Mouse (Mus musculus): Measurements from ENCODE around the gene D130043K22Rik. TPM values are rescaled to one million over a fixed set of nuclear protein-coding genes. Genes with fewer than 3 reads are reported as not detected.
A peak's percentile ranks its signal among the peaks of the same experiment; 100 is the strongest.

The D130043K22Rik gene
- polyA plus RNA-seq, 1 experiment from 2014 or later, result 0.51 TPM

DNA sequence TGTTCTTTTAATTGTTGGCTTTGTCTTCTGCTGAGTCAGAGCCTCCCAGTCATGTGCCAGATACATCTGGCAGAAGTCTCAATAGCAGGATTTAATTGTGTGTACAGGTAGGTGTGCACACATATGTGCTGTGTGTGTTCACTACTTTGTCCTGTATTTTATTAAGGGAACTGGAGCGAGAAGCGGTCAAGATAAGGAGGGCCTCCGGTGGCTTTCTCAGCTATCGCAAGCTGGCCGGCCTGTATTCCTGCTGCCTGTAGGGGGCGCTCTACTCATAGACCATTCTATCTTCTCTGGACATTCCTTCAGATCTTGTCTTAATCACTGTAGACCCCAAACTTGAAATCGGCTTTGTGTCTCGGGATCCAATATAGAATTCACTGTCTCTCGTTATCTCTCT lies 93.7 kb downstream of the D130043K22Rik start:
- no peak overlapping the region for H3K4me3 ChIP-seq (replicated peaks)
- H3K4me1 ChIP-seq, result peaks cover 10% of the 10 kb centered on the region
- H3K9me3 ChIP-seq, result no peaks in the 10 kb centered on the region
- H3K9ac ChIP-seq, result no peak overlapping the region
- ATAC-seq (ENCODE audit: insufficient read depth, low FRiP score, low read depth), result no peak
- H3K27me3 ChIP-seq (replicated peaks), result no peaks in the 10 kb centered on the region
- 32% methylated on average over 9 of the region's 9 CpGs for whole genome bisulfite sequencing
- H3K36me3 ChIP-seq, result no peaks in the 10 kb centered on the region
- H3K4me2 ChIP-seq, result peak overlapping the region; percentile 82
- H3K27ac ChIP-seq, result no peak overlapping the region

DNA sequence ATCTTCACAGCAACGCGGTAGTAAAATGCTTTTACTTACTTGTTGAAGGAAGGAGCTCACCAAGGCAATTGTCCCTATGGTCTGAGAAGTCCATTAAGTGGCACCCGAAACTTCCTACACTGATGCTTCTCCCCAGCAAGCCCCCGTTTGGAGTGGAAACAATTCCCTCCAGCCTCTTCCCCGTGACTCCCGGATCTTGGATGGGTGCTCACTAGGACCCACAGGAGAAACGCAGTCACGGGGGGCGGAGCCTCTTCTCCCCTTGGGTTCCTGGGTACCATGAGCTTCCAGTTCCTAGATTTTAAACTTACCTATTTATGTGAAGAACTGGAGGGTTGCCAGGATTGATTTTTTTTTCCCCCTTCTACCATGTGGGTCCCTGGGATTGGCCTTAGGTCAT lies 94.5 kb downstream of the D130043K22Rik start:
- H3K36me3 ChIP-seq, result no peaks in the 10 kb centered on the region
- WGBS, result 88% methylated on average over 9 of the region's 9 CpGs
- no peak overlapping the region for H3K27ac ChIP-seq
- ATAC-seq (ENCODE audit: insufficient read depth, low FRiP score, low read depth), result no peak
- H3K9ac ChIP-seq, result no peak overlapping the region
- peaks cover 10% of the 10 kb centered on the region for H3K4me1 ChIP-seq
- no peaks in the 10 kb centered on the region for H3K9me3 ChIP-seq
- no peak overlapping the region for H3K4me2 ChIP-seq
- no peaks in the 10 kb centered on the region for H3K27me3 ChIP-seq (replicated peaks)
- no peak overlapping the region for H3K4me3 ChIP-seq (replicated peaks)

DNA sequence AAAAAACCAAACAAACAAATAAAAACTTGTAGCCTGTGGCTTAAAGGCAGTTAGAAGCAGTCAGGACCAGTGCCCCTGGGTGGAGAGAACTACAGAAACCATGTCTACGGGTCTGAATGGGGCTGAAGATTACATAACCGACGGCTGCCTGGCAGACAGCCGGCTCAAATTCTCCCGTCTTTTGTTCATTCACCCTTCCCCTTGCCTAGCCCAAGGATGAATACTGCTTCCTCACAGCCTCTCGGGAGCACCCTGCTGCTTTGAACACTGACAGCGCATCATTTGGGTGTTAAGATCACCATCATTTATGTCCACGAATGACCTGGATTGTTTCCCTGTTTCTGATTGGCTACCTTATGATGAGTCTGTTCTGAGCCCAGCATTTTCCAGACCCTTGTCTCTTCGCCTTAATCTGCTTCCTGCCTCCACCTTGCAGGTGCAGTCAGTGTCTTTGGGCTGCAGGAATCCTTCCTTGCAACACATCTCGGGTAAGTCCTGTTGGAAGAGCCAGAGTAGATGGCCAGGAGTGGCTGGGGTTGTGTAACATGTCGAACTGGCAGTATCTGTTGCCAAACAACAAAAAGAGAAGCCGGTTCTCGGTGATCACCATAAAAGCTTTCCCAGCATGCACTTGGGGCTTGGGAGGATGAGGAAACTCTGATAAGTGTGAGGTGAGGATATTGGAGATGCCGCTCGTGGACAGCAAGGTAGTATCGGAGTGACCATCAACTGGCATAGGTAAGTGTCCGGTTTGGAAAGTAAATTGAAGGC lies 97.8 kb downstream of the D130043K22Rik start, which contains the start of gene Gpld1:
TSS of gene Gpld1 (plus strand) at position 641 of the 771 bp plus-strand sequence.
- Histone ChIP-seq H3K4me2 (no peak within 1 kb of the TSS), H3K9me3 (no peaks in the 10 kb centered on the region), H3K36me3 (no peaks in the 10 kb centered on the region), H3K27ac (no peak within 1 kb of the TSS), H3K4me3 (replicated peaks) (no peak within 1 kb of the TSS), H3K27me3 (replicated peaks) (no peaks in the 10 kb centered on the region), H3K4me1 (peaks cover 9% of the 10 kb centered on the region), H3K9ac (no peak within 1 kb of the TSS)
- 59% methylated on average over 17 of the region's 17 CpGs for WGBS
- no peak for ATAC-seq (ENCODE audit: insufficient read depth, low FRiP score, low read depth)

- no peak for ATAC-seq (ENCODE audit: insufficient read depth, low FRiP score, low read depth)
- Histone ChIP-seq H3K4me3 (replicated peaks) (no peak overlapping the region), H3K4me2 (no peak overlapping the region), H3K4me1 (peaks cover 4% of the 10 kb centered on the region), H3K9ac (no peak overlapping the region), H3K9me3 (no peaks in the 10 kb centered on the region), H3K27ac (no peak overlapping the region), H3K27me3 (replicated peaks) (no peaks in the 10 kb centered on the region), H3K36me3 (no peaks in the 10 kb centered on the region)
- 57% methylated on average over 8 of the region's 8 CpGs for WGBS
These were observed 98.4 kb downstream of the D130043K22Rik start for GRCm38 (mm10) chr13:24943303-24943702.

- H3K4me2 ChIP-seq, result no peak overlapping the region
These were observed 100.6 kb downstream of the D130043K22Rik start for GRCm38 (mm10) chr13:24945567-24945966.

DNA sequence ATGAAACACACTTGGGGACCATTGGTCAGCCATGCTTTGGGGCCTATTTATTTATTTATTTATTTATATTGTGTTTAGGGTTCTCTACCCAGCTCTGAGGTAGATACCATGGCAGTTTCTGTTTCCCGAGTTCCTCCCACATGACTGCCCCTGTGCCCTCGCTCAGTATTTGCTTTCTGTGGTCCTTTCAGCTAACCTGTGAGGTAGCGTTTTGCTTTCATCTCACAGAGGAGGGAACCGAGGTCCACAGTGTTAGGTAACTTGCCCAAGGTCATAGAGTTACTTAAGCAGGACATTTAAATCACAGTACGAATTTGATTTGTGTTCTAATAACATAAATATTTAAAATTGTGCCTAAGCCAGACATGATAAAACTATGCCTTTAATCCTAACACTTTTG lies 102.2 kb downstream of the D130043K22Rik start:
- ATAC-seq (ENCODE audit: insufficient read depth, low FRiP score, low read depth), result no peak
- Histone ChIP-seq H3K9ac (no peak overlapping the region), H3K27ac (no peak overlapping the region), H3K4me2 (no peak overlapping the region), H3K36me3 (no peaks in the 10 kb centered on the region), H3K9me3 (no peaks in the 10 kb centered on the region), H3K27me3 (replicated peaks) (no peaks in the 10 kb centered on the region), H3K4me1 (no peaks in the 10 kb centered on the region; the same call in 1 of the 2 replicates), H3K4me3 (replicated peaks) (no peak overlapping the region)
- WGBS, result 52% methylated on average over 5 of the region's 5 CpGs

More at GRCm38 (mm10) chr13:24945567-24945966, 100.6 kb downstream of the D130043K22Rik start:
- Histone ChIP-seq H3K9me3 (no peaks in the 10 kb centered on the region), H3K4me1 (no peaks in the 10 kb centered on the region; the same call in 1 of the 2 replicates), H3K27me3 (replicated peaks) (no peaks in the 10 kb centered on the region), H3K9ac (no peak overlapping the region), H3K36me3 (no peaks in the 10 kb centered on the region), H3K4me3 (replicated peaks) (no peak overlapping the region), H3K27ac (no peak overlapping the region)
- no peak for ATAC-seq (ENCODE audit: insufficient read depth, low FRiP score, low read depth)
- WGBS, result 22% methylated on average over 4 of the region's 4 CpGs

GRCm38 (mm10) chr13:24948870-24949269 lies 103.9 kb downstream of the D130043K22Rik start:
- no peaks in the 10 kb centered on the region for H3K4me1 ChIP-seq
- no peak overlapping the region for H3K4me3 ChIP-seq (replicated peaks)
- no peaks in the 10 kb centered on the region for H3K9me3 ChIP-seq
- no peak overlapping the region for H3K9ac ChIP-seq
- H3K27ac ChIP-seq, result no peak overlapping the region
- no peak overlapping the region for H3K4me2 ChIP-seq
- ATAC-seq (ENCODE audit: insufficient read depth, low FRiP score, low read depth), result no peak
- no peaks in the 10 kb centered on the region for H3K27me3 ChIP-seq (replicated peaks)
- no peaks in the 10 kb centered on the region for H3K36me3 ChIP-seq
- 83% methylated on average over 6 of the region's 6 CpGs for whole genome bisulfite sequencing

Other genes with a start within 250 kb of the D130043K22Rik start
- not detected in 2 replicates for gene Armh2, start 103.9 kb upstream of the D130043K22Rik start, polyA plus RNA-seq (2015; fragmentation: Nextera tagmentation; extraction: Ambion mirVana)
- 111 TPM in 2 replicates for gene Gmnn, start 83.2 kb upstream of the D130043K22Rik start, polyA plus RNA-seq (2015; fragmentation: Nextera tagmentation; extraction: Ambion mirVana)
- 12.5 and 14.2 TPM in 2 replicates for gene BC005537, start 43.5 kb upstream of the D130043K22Rik start, polyA plus RNA-seq (2015; fragmentation: Nextera tagmentation; extraction: Ambion mirVana)
- gene Acot13, start 13.6 kb upstream of the D130043K22Rik start, polyA plus RNA-seq (2015; fragmentation: Nextera tagmentation; extraction: Ambion mirVana), result 102 and 103 TPM in 2 replicates
- gene Tdp2, start 13.5 kb upstream of the D130043K22Rik start, polyA plus RNA-seq (2015; fragmentation: Nextera tagmentation; extraction: Ambion mirVana), result 52.3 and 56.3 TPM in 2 replicates
- 9.5 and 11.2 TPM in 2 replicates for gene Aldh5a1, start 92.5 kb downstream of the D130043K22Rik start, polyA plus RNA-seq (2015; fragmentation: Nextera tagmentation; extraction: Ambion mirVana)
- 3.1 and 3.2 TPM in 2 replicates for gene Gpld1, start 98.0 kb downstream of the D130043K22Rik start, polyA plus RNA-seq (2015; fragmentation: Nextera tagmentation; extraction: Ambion mirVana)
- 15.0 and 17.2 TPM in 2 replicates for gene Mrs2, start 175.2 kb downstream of the D130043K22Rik start, polyA plus RNA-seq (2015; fragmentation: Nextera tagmentation; extraction: Ambion mirVana)
- 3.1 and 3.7 TPM in 2 replicates for gene Dcdc2a, start 210.9 kb downstream of the D130043K22Rik start, polyA plus RNA-seq (2015; fragmentation: Nextera tagmentation; extraction: Ambion mirVana)

Data from stomach, embryonic 15.5 days (tissue).